Mouse (Mus musculus) heart, postnatal 0 days (tissue): Measurements from ENCODE around the gene Sec11a.

Experiments
- CTCF ChIP-seq: IDR thresholded peaks from 2 replicates; pipeline ENCODE4 v1.5.1; 2016; ENCODE audit warnings: antibody characterized with exemption, control low read depth, low read depth
- EP300 ChIP-seq: IDR thresholded peaks from 2 replicates; pipeline ENCODE4 v1.6.1; 2016; ENCODE audit warnings: antibody characterized with exemption, low read depth

DNA sequence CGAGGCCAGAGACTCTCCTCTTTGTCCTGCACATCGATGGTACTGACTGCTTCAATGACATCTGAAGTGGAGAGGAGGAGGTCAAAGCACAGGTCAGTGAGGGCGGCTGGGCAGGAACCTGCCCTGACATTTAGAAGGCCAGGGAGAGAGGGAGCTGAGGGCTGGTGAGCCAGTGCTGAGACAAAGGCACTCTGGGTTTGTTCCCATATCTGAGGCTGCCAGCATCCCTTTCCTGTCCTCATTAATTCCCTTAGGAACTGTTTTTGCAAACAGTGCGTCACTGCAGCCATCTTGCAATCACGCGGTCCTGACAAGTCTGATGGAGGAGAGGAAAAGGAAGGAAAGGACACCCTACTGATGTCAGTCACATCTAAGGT lies 53.8 kb downstream of the Sec11a start:
- TF ChIP-seq CTCF (no peak), EP300 (0 out of 2 replicates have a peak, but pooled peaks have one; percentile 55)
